Mouse (Mus musculus) stomach, embryonic 14.5 days (tissue): ENCODE data around the gene Gm42421. TPM values are rescaled to one million over a fixed set of nuclear protein-coding genes. Genes with fewer than 3 reads are reported as not detected.

ENCODE experiments used
- polyA plus RNA-seq: library from polyadenylated mRNA; unstranded; fragments of >200 nt; fragmentation: Nextera tagmentation; extraction: Ambion mirVana; gene quantifications from 2 replicates; pipeline ENCODE4 v1.2.1, GENCODE M21; 2014

Gm42421 gene
- polyA plus RNA-seq, 1 experiment from 2014 or later: 0.65 TPM

Other genes starting within 250 kb of the Gm42421 start
- gene Usp42, start 195.9 kb upstream of the Gm42421 start, polyA plus RNA-seq: 21.8 TPM in 2 replicates
- 34.4 TPM in 2 replicates for gene Eif2ak1, start 110.4 kb upstream of the Gm42421 start, polyA plus RNA-seq
- 0.36 and 0.38 TPM in 2 replicates for gene Ankrd61, start 30.5 kb upstream of the Gm42421 start, polyA plus RNA-seq
- gene Aimp2, start 18.3 kb upstream of the Gm42421 start, polyA plus RNA-seq: 94.9 and 95.8 TPM in 2 replicates
- 30.8 and 33.7 TPM in 2 replicates for gene Pms2, start 18.2 kb upstream of the Gm42421 start, polyA plus RNA-seq
- gene Rsph10b, start 4.9 kb downstream of the Gm42421 start, polyA plus RNA-seq: 0.60 and 1.4 TPM in 2 replicates
- 78.0 and 80.7 TPM in 2 replicates for gene Ccz1, start 86.7 kb downstream of the Gm42421 start, polyA plus RNA-seq
- gene Ocm, start 98.5 kb downstream of the Gm42421 start, polyA plus RNA-seq: 0.55 TPM in 1 of 2 replicates, not detected in the other
- 5.2 and 5.6 TPM in 2 replicates for gene Lmtk2, start 172.3 kb downstream of the Gm42421 start, polyA plus RNA-seq